Mouse (Mus musculus) urinary bladder, postnatal 25 days (tissue): ENCODE results near the gene Scgb1b30.
"Not testable (repeated sequence)": the region's sequence is repeated elsewhere in the genome, so short reads cannot be mapped to it uniquely, and the experiment has no call there.

Experiments
- DNase-seq: peaks from one replicate; pipeline ENCODE4 v3.0.0; 2022; ENCODE audit warnings: low spot score

Gene Scgb1b30

GRCm38 (mm10) chr7:34094911-34095481 is at the start of gene Scgb1b30:
Gene Scgb1b30, plus strand, starts transcription at chr7:34095431.
- no peak for DNase-seq

GRCm38 (mm10) chr7:34068132-34068531 is 27.1 kb upstream of the Scgb1b30 start:
- not testable (repeated sequence) for DNase-seq

DNA sequence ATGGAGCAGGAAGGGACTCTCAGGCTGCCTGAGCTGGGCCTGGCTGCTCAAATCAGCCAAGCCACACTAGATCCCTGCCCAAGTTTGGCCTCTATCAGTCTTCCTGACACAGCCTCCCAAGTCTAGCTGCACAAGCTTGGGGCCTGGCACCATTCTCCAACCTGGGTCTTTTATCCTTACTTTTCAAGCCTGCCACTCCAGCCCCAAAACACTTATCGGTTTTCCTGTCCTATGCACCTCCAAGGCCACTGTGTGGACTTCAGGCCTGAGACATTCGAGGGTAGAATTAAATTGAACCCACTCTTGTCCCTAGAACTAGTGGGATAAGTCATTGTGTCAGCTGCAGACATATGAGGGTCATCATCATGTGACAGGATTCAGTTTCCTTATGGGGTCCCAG is 4.8 kb downstream of the Scgb1b30 start:
- DNase-seq, result no peak

- DNase-seq, result no peak
Measured at GRCm38 (mm10) chr7:34101276-34101675, 6.0 kb downstream of the Scgb1b30 start.

GRCm38 (mm10) chr7:34109190-34109589 is 14.0 kb downstream of the Scgb1b30 start:
- no peak for DNase-seq

GRCm38 (mm10) chr7:34116601-34117000 is 21.4 kb downstream of the Scgb1b30 start:
- no peak for DNase-seq

- DNase-seq, result not testable (repeated sequence)
Measured at GRCm38 (mm10) chr7:34120636-34121035, 25.4 kb downstream of the Scgb1b30 start.

GRCm38 (mm10) chr7:34122987-34123720 is 27.9 kb downstream of the Scgb1b30 start:
- no peak for DNase-seq

- DNase-seq, result no peak
Measured at GRCm38 (mm10) chr7:34125346-34125745, 30.1 kb downstream of the Scgb1b30 start.

DNA sequence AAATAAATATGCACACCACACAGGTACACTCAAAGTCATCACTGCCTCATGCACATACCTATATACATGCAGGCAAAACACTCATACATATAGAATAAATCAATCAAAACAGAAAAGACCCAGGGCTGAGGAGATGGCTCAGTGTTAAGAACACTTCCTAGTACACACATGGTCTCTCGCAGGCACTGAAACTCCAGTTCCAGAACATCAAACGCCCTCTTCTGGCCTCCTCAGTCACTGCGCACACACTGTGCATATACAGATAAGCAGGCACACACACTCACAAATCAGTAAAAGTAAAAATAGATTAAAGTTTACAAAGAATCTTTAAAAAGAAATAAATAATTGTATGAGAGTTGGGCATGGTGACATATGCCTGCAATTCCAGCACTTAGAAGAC is 31.1 kb downstream of the Scgb1b30 start:
- no peak for DNase-seq

- DNase-seq, result no peak
Measured at GRCm38 (mm10) chr7:34131118-34131517, 35.9 kb downstream of the Scgb1b30 start.

- no peak for DNase-seq
Measured at GRCm38 (mm10) chr7:34131959-34132354, 36.7 kb downstream of the Scgb1b30 start.

DNA sequence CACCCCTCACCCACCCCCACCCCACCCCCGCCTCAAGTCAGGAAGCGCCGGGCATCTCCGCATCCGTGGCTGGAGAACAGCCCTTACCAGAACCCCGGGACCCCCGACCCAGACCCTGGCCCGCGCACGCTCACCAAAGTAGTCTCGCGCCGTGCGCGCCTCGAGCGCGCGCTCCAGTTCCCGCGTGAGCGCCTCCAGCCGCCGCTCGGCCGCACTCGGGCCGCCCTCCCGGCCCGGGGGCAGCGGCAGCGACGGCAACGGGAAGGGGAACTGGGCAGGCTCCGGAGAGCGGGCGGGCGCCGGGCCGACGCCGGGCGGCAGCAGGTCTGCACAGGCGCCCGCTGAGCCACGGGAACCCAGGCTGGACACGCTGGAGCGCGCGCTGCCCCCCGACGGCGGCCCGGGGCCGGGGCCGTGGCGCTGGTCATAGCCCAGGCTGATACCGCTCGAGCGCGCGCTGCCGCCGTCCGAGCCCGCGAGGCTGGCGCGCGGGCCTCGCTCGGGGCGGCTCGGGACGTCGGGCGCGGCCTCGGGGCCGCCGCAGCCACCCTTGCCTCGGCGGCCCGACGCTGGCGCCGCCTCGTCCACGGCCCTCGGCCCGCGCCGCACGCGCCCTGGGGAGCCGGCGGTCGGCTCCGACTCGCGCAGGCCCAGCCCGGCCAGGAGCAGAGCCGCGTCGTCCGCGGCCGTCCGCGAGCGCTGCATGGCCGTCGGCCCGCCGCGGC is 37.3 kb downstream of the Scgb1b30 start:
- peak; percentile 18 for DNase-seq

GRCm38 (mm10) chr7:34133117-34133762 is 38.0 kb downstream of the Scgb1b30 start, which contains the start of gene Wtip:
Gene Wtip, minus strand, starts transcription at chr7:34133268.
- DNase-seq, result peak; percentile 69

- DNase-seq, result no peak
Measured at GRCm38 (mm10) chr7:34134336-34134735, 39.1 kb downstream of the Scgb1b30 start.

DNA sequence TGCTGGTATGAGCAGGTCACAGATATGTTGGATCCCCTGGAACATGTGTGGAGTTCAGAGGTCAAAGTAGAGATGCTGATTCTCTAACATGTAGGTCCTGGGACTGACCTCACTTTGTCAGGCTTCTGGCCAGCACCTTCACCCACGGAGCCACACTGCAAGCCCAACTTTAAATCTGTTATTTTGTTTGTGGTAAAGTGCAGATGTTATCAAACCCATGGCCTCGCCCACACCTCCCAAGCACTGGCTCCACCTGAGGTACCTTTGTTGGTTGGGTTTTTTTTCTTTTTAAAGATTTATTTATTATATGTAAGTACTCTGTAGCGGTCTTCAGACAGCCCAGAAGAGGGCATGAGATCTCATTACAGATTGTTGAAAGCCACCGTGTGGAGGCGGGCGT is 44.3 kb downstream of the Scgb1b30 start:
- no peak for DNase-seq

GRCm38 (mm10) chr7:34141123-34141522 is 45.9 kb downstream of the Scgb1b30 start:
- DNase-seq, result no peak

DNA sequence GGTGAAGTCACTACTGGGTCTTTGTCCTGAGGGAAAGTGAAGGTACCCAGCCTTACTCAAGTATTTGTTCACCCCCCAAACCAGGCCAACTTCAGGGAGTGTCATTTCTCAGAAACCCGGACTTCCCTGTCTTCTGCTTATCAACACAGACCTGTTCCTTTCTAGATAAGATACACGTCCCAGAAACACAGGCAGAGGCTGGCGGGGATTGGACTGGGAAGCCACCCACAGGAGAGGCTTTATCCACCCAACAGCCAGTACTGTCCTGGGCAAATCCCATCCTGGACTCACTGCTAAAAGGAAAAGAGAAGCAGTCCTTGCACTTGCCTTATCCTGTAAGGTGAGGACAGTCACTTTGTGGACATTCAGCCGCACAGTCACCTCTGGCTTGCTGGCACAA is 52.0 kb downstream of the Scgb1b30 start:
- DNase-seq, result no peak
